Mouse (Mus musculus): ENCODE measurements around the gene Aldh3a2. TPM values are rescaled to one million over a fixed set of nuclear protein-coding genes. Genes with fewer than 3 reads are reported as not detected.
"Not testable (repeated sequence)": the region's sequence is repeated elsewhere in the genome, so short reads cannot be mapped to it uniquely, and the experiment has no call there.

Aldh3a2 gene
- polyA plus RNA-seq (2012; ENCODE audit: insufficient read depth, insufficient read length, low replicate concordance, missing spikeins) = not detected in 2 replicates

DNA sequence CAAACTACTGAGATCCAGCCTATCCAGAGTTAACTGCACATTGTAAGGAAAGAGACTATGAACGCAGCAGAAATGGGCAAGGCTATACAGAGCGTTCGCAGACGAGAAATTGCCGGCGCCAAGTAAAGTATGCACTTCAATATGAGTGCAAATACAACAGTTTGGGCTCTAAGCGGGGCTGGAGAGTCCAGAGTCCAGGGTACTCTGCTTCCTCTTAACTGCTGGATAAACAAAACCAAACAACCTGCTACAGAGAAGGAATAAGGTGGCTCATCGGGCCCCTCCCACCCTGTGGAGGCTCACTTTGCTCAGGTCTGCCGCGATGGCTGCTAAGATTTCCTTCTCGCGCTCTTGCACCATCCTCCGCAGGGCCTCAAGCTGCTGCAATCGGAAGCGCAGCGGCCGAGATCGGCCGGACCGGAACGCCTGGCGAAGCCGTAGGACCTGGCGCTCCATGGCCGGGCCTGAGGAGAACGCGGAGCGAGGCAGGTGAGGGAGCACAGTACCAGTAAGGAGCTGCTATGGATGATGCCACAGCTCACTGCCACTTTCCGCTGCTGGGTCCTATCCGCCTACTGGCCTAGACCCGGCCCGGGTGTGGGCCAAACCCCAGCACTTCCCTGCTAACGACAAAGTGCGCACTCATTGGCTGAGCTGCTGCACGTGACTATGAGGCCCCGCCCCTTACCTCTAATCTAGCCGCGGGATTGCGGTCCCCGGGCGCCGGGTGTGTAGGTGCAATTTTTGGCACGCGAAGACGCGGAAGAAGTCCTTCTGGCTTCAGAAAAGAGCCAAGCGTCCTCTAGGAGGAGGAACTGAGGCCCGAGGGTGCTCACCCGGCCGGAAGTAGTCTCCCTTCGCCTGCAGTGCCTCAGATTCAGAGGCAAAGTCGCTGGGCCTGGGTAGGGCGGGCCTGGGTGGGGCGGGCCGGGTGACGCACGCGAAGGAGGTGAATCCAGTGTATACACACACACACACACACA, at the start of gene Aldh3a2:
TSS of gene Aldh3a2 (minus strand) at position 914 of the 983 bp plus-strand sequence.
- H3K27ac ChIP-seq (ENCODE audit: insufficient read depth, low read depth, low read length) = peak within 1 kb of the TSS; percentile 87
- peak within 1 kb of the TSS; percentile 73 for H3K4me3 ChIP-seq (ENCODE audit: insufficient read depth, low read depth, low read length)
- H3K4me1 ChIP-seq (ENCODE audit: control insufficient read depth, insufficient read depth, low read length) = peaks cover 2% of the 10 kb centered on the region; the same call in 1 of the 2 replicates
- WGBS = under 1% methylated on average over 58 of the region's 58 CpGs
- peak; percentile 84 for TF ChIP-seq POLR2A (IDR thresholded peaks at IDR 0.05; ENCODE audit: insufficient read depth, low read depth, low read length)
- no peak for TF ChIP-seq CTCF (IDR thresholded peaks at IDR 0.05; ENCODE audit: insufficient read depth, low read depth, low read length)

DNA sequence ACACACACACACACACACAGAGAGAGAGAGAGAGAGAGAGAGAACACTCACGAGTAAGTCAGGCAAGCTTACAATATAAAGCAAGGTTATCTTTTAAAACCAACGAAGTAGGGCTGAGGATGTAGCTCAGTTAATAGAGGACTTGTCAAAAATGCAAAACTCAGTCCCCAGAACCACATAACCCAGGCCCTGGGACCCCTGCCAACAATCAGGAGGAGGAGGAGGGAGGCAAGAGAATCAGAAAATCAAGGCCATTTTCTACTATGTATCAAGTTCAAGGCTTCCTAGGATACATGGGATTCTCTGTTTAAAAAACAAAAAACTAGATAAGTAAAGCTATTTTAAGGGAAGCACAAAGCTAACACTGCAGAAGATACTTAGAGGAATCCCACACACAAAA, 49.6 kb upstream of the Aldh3a2 start:
- TF ChIP-seq CTCF (IDR thresholded peaks at IDR 0.05; ENCODE audit: insufficient read depth, low read depth, low read length) (no peak), POLR2A (IDR thresholded peaks at IDR 0.05; ENCODE audit: insufficient read depth, low read depth, low read length) (no peak)
- H3K4me1 ChIP-seq (ENCODE audit: control insufficient read depth, insufficient read depth, low read length) = peaks cover 8% of the 10 kb centered on the region
- 47% methylated on average over 2 of the region's 2 CpGs for WGBS

GRCm38 (mm10) chr11:61310321-61310720, 43.1 kb upstream of the Aldh3a2 start:
- H3K4me1 ChIP-seq (ENCODE audit: control insufficient read depth, insufficient read depth, low read length) = peaks cover 13% of the 10 kb centered on the region
- 81% methylated on average over 7 of the region's 7 CpGs for WGBS

More for the DNA sequence above, 49.6 kb upstream of the Aldh3a2 start:
- H3K4me3 ChIP-seq (ENCODE audit: insufficient read depth, low read depth, low read length) = no peak overlapping the region
- H3K27ac ChIP-seq (ENCODE audit: insufficient read depth, low read depth, low read length) = no peak overlapping the region

DNA sequence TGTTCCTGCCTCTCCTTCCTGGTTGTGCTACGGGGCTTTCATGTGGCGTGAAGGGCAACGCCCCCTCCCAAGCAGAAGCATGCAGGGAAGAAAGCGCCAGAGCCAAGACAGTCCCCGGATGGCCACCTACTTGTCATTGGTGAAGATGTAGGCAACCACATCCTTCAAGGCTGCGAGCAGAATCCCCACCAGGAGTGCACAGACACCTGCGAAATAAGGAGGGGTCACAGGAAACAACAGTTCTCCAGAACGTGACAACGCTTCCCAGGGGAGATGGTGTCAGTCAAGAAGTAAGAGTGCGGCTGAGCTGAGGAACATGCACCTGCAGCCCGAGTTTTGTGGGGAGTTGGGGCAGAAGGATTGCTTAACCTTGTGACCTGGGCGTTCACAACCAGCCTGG, 42.6 kb upstream of the Aldh3a2 start:
- no peak for TF ChIP-seq CTCF (IDR thresholded peaks at IDR 0.05; ENCODE audit: insufficient read depth, low read depth, low read length)
- no peak for TF ChIP-seq POLR2A (IDR thresholded peaks at IDR 0.05; ENCODE audit: insufficient read depth, low read depth, low read length)
- no peak overlapping the region for H3K27ac ChIP-seq (ENCODE audit: insufficient read depth, low read depth, low read length)
- WGBS = 79% methylated on average over 12 of the region's 12 CpGs
- no peak overlapping the region for H3K4me3 ChIP-seq (ENCODE audit: insufficient read depth, low read depth, low read length)
- H3K4me1 ChIP-seq (ENCODE audit: control insufficient read depth, insufficient read depth, low read length) = peaks cover 13% of the 10 kb centered on the region

More at GRCm38 (mm10) chr11:61310321-61310720, 43.1 kb upstream of the Aldh3a2 start:
- Histone ChIP-seq H3K27ac (ENCODE audit: insufficient read depth, low read depth, low read length) (no peak overlapping the region), H3K4me3 (ENCODE audit: insufficient read depth, low read depth, low read length) (no peak overlapping the region)
- no peak for TF ChIP-seq POLR2A (IDR thresholded peaks at IDR 0.05; ENCODE audit: insufficient read depth, low read depth, low read length)

DNA sequence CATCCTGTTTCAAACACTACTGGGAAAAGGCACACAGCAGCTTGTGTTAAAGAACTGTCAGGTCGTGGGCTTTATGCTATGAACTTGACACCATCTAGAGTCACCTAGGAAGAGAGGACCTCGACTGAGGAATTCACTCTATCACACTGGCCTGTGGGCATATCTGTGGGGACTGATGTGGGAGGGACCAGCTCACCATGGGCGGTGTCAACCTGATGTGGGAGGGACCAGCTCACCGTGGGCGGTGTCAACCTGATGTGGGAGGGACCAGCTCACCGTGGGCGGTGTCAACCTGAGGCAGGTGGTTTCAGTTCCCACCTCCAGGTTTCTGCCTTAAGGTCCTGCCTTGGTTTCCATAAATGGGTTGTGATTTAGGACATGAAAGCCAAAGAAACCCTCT, 40.5 kb upstream of the Aldh3a2 start:
- TF ChIP-seq CTCF (IDR thresholded peaks at IDR 0.05; ENCODE audit: insufficient read depth, low read depth, low read length) = no peak
- TF ChIP-seq POLR2A (IDR thresholded peaks at IDR 0.05; ENCODE audit: insufficient read depth, low read depth, low read length) = no peak
- Histone ChIP-seq H3K4me1 (ENCODE audit: control insufficient read depth, insufficient read depth, low read length) (peaks cover 4% of the 10 kb centered on the region; the same call in 1 of the 2 replicates), H3K4me3 (ENCODE audit: insufficient read depth, low read depth, low read length) (no peak overlapping the region), H3K27ac (ENCODE audit: insufficient read depth, low read depth, low read length) (no peak overlapping the region)
- 37% methylated on average over 7 of the region's 7 CpGs for WGBS

GRCm38 (mm10) chr11:61305377-61305776, 38.1 kb upstream of the Aldh3a2 start:
- H3K4me1 ChIP-seq (ENCODE audit: control insufficient read depth, insufficient read depth, low read length) = peaks cover 10% of the 10 kb centered on the region
- WGBS = 72% methylated on average over 4 of the region's 4 CpGs
- no peak overlapping the region for H3K27ac ChIP-seq (ENCODE audit: insufficient read depth, low read depth, low read length)
- TF ChIP-seq POLR2A (IDR thresholded peaks at IDR 0.05; ENCODE audit: insufficient read depth, low read depth, low read length) = no peak
- no peak for TF ChIP-seq CTCF (IDR thresholded peaks at IDR 0.05; ENCODE audit: insufficient read depth, low read depth, low read length)
- no peak overlapping the region for H3K4me3 ChIP-seq (ENCODE audit: insufficient read depth, low read depth, low read length)

DNA sequence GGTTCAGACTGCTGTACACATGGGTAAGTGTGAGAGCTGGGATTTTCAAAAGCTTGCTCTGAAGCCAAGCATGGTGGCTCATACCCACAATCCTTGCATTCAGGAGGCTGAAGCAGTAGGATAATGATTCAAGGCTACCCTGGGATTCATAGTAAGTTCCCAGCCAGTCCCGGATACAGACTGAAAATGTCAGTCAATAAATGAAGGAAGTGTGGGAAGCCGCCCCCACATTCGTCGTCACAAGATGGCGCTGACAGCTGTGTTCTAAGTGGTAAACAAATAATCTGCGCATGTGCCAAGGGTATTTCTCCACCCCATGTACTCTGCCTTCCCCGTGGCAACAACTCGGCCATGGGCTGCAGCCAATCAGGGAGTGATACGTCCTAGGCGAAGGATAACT, 37.3 kb upstream of the Aldh3a2 start:
- H3K4me3 ChIP-seq (ENCODE audit: insufficient read depth, low read depth, low read length); H3K27ac ChIP-seq (ENCODE audit: insufficient read depth, low read depth, low read length): not testable (repeated sequence)
- H3K4me1 ChIP-seq (ENCODE audit: control insufficient read depth, insufficient read depth, low read length) = peaks cover 12% of the 10 kb centered on the region
- WGBS = 90% methylated on average over 6 of the region's 10 CpGs

DNA sequence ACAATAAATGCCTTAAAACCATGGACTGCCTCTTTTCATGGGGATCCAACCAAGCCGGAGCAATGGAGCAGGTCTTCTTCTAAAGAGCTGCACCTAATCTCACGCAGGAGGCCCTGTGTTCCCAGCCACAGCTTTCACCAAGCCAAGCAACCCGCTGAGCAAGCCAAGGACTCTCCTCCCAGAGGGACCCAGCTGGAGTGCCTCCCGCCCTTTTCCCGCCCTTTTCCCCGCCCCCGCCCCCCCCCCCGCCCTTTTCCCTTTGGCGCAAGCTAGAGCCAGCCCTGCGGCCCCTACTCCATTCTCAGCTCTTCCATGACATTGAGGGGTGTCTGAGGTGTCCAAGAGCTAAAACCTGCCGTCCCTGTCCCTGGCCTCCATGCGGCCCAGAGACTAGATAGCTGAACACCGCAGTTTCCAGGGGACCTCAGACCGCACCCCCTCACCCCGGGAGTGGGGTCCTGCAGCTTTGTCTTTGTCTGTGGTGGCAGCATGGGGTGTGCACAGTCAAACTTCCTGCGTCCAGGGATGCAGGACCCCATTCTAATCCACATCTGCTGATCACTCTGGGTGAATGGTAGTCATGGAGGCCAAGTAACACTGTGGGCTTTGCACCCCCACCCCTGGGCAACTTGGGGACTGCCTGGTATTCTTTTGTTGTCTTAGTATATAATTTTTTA, 33.6 kb upstream of the Aldh3a2 start:
- H3K4me1 ChIP-seq (ENCODE audit: control insufficient read depth, insufficient read depth, low read length) = peaks cover 17% of the 10 kb centered on the region
- no peak overlapping the region for H3K27ac ChIP-seq (ENCODE audit: insufficient read depth, low read depth, low read length)
- TF ChIP-seq CTCF (IDR thresholded peaks at IDR 0.05; ENCODE audit: insufficient read depth, low read depth, low read length) (no peak), POLR2A (IDR thresholded peaks at IDR 0.05; ENCODE audit: insufficient read depth, low read depth, low read length) (no peak)
- H3K4me3 ChIP-seq (ENCODE audit: insufficient read depth, low read depth, low read length) = no peak overlapping the region
- WGBS = 34% methylated on average over 12 of the region's 16 CpGs

DNA sequence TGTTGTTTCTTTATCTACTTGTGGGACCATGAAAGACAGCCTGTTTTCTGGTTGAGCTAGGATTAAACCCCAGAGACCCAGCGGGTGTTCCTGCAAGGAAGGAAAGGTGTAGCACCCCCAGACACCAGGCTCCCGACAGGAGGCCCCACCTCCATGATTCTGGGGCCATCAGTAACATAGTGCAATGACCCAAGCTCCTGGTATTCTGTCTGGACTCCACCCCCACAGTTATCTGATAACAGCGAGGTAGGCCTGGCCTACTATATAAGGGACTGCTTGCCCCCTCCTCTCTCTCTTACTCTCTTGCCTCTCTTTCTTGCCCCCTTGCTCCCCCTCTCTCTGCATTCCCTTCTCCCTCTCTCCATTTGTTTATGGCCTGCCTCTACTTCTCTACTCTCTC, 32.9 kb upstream of the Aldh3a2 start:
- Histone ChIP-seq H3K4me3 (ENCODE audit: insufficient read depth, low read depth, low read length) (no peak overlapping the region), H3K4me1 (ENCODE audit: control insufficient read depth, insufficient read depth, low read length) (peaks cover 17% of the 10 kb centered on the region), H3K27ac (ENCODE audit: insufficient read depth, low read depth, low read length) (no peak overlapping the region)
- TF ChIP-seq POLR2A (IDR thresholded peaks at IDR 0.05; ENCODE audit: insufficient read depth, low read depth, low read length) = no peak
- TF ChIP-seq CTCF (IDR thresholded peaks at IDR 0.05; ENCODE audit: insufficient read depth, low read depth, low read length) = no peak
- WGBS = 79% methylated on average over 3 of the region's 3 CpGs
